Mouse (Mus musculus): ENCODE measurements around the gene Il3.

Gene Il3

DNA sequence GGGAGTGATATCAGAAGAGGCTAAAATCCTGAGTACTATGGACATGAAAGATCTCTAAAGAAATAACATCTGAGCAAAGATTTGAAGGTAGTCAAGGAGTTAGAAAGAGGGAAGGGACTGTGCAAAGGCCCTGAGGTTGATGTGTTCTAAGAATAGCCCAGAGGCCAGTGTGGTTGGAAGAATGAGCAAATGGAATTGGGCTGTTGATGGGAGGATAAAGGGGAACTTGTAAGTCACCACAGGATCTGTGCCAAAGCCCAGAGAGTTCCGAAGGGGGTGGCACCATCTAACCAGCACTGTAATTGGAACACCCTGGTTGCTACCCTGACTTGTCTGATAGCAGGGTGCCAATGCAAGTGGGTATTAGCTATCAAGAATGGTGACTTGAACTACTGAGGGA, 47.9 kb downstream of the Il3 start:
- DNase-seq (ENCODE audit: extremely low spot score, low read depth, low spot score), result no peak

DNA sequence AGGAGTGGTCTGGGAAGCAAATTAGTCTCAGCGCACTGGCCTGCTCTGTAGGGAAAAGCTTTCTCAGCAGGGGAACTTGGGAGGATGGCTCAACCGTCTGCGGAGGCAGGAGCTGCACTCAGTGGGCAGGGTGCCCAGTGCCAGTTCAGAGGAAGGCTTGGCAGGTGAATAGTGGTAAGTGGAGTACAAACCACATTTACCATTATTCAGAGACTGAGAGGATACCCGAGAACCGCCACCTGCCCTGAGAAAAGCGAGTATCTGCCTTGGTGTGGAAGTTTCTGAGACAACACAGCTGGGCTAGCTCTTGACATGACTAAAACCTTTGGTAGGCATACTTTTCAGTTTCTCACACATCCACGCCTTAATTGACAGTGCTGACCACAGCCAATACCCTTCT, 49.7 kb downstream of the Il3 start:
- DNase-seq (ENCODE audit: extremely low spot score, low read depth, low spot score), result no peak

GRCm38 (mm10) chr11:54216091-54216490, 51.0 kb downstream of the Il3 start:
- DNase-seq (ENCODE audit: extremely low spot score, low read depth, low spot score), result no peak
